Mouse (Mus musculus): ENCODE measurements at regions not wholly inside any gene's neighbourhood (a gene's known extent, or its start where the extent isn't known, plus 50 kb on each side); places are given as distances from the start of the nearest gene placed in this dataset.

GRCm38 (mm10) chr4:58728641-58729040 is 58.9 kb downstream of the Olfr267 start:
- TF ChIP-seq POLR2A (IDR thresholded peaks at IDR 0.05; ENCODE audit: insufficient read depth, low read depth, low read length): no peak
- no peak for TF ChIP-seq EP300 (IDR thresholded peaks at IDR 0.05; ENCODE audit: insufficient read depth, low read depth, low read length)
- no peak for TF ChIP-seq CTCF (IDR thresholded peaks at IDR 0.05)
- H3K27ac ChIP-seq: no peak overlapping the region
- 43% methylated on average over 1 of the region's 1 CpGs for WGBS
- intact Hi-C loops (cut with DNase I): no loop called here
- no peaks in the 10 kb centered on the region for H3K27me3 ChIP-seq (ENCODE audit: control insufficient read depth, insufficient read depth, low read length)
- DNase-seq: no peak
- no peaks in the 10 kb centered on the region for H3K4me1 ChIP-seq (ENCODE audit: control insufficient read depth, insufficient read depth, low read length)
- no peak overlapping the region for H3K4me3 ChIP-seq
- H3K36me3 ChIP-seq (ENCODE audit: control insufficient read depth, insufficient read depth, low read length): no peaks in the 10 kb centered on the region
- no peaks in the 10 kb centered on the region for H3K79me2 ChIP-seq (replicated peaks; ENCODE audit: control insufficient read depth, insufficient read depth, low read length)
- no peak overlapping the region for H3K9ac ChIP-seq (ENCODE audit: low read depth, low read length)

GRCm38 (mm10) chr4:58726424-58726823 is 61.1 kb downstream of the Olfr267 start:
- intact Hi-C loops (cut with DNase I): no loop called here
- H3K4me1 ChIP-seq (ENCODE audit: control insufficient read depth, insufficient read depth, low read length): no peaks in the 10 kb centered on the region
- TF ChIP-seq POLR2A (IDR thresholded peaks at IDR 0.05; ENCODE audit: insufficient read depth, low read depth, low read length) (no peak), EP300 (IDR thresholded peaks at IDR 0.05; ENCODE audit: insufficient read depth, low read depth, low read length) (no peak), CTCF (IDR thresholded peaks at IDR 0.05) (no peak)
- H3K27me3 ChIP-seq (ENCODE audit: control insufficient read depth, insufficient read depth, low read length): no peaks in the 10 kb centered on the region
- 63% methylated on average over 2 of the region's 2 CpGs for WGBS
- H3K4me3 ChIP-seq: no peak overlapping the region
- no peak for DNase-seq
- no peaks in the 10 kb centered on the region for H3K36me3 ChIP-seq (ENCODE audit: control insufficient read depth, insufficient read depth, low read length)
- H3K27ac ChIP-seq: no peak overlapping the region
- no peak overlapping the region for H3K9ac ChIP-seq (ENCODE audit: low read depth, low read length)
- no peaks in the 10 kb centered on the region for H3K79me2 ChIP-seq (replicated peaks; ENCODE audit: control insufficient read depth, insufficient read depth, low read length)

GRCm38 (mm10) chr4:58722772-58723171 is 64.7 kb downstream of the Olfr267 start:
- Histone ChIP-seq H3K27ac (no peak overlapping the region), H3K4me3 (no peak overlapping the region), H3K36me3 (ENCODE audit: control insufficient read depth, insufficient read depth, low read length) (no peaks in the 10 kb centered on the region), H3K4me1 (ENCODE audit: control insufficient read depth, insufficient read depth, low read length) (no peaks in the 10 kb centered on the region), H3K27me3 (ENCODE audit: control insufficient read depth, insufficient read depth, low read length) (no peaks in the 10 kb centered on the region), H3K9ac (ENCODE audit: low read depth, low read length) (no peak overlapping the region), H3K79me2 (replicated peaks; ENCODE audit: control insufficient read depth, insufficient read depth, low read length) (no peaks in the 10 kb centered on the region)
- DNase-seq: peak in 1 of 2 experiments; percentile 31
- intact Hi-C loops (cut with DNase I): no loop called here
- 54% methylated on average over 9 of the region's 9 CpGs for WGBS
- no peak for TF ChIP-seq EP300 (IDR thresholded peaks at IDR 0.05; ENCODE audit: insufficient read depth, low read depth, low read length)
- TF ChIP-seq POLR2A (IDR thresholded peaks at IDR 0.05; ENCODE audit: insufficient read depth, low read depth, low read length): no peak
- no peak for TF ChIP-seq CTCF (IDR thresholded peaks at IDR 0.05)

GRCm38 (mm10) chr4:58720682-58721081 is 66.8 kb downstream of the Olfr267 start:
- 83% methylated on average over 8 of the region's 8 CpGs for WGBS
- Histone ChIP-seq H3K36me3 (ENCODE audit: control insufficient read depth, insufficient read depth, low read length) (no peaks in the 10 kb centered on the region), H3K27me3 (ENCODE audit: control insufficient read depth, insufficient read depth, low read length) (no peaks in the 10 kb centered on the region), H3K4me1 (ENCODE audit: control insufficient read depth, insufficient read depth, low read length) (no peaks in the 10 kb centered on the region), H3K79me2 (replicated peaks; ENCODE audit: control insufficient read depth, insufficient read depth, low read length) (no peaks in the 10 kb centered on the region), H3K9ac (ENCODE audit: low read depth, low read length) (no peak overlapping the region), H3K27ac (no peak overlapping the region), H3K4me3 (no peak overlapping the region)
- no peak for TF ChIP-seq CTCF (IDR thresholded peaks at IDR 0.05)
- TF ChIP-seq POLR2A (IDR thresholded peaks at IDR 0.05; ENCODE audit: insufficient read depth, low read depth, low read length): no peak
- no peak for TF ChIP-seq EP300 (IDR thresholded peaks at IDR 0.05; ENCODE audit: insufficient read depth, low read depth, low read length)
- intact Hi-C loops (cut with DNase I): no loop called here
- DNase-seq: no peak

GRCm38 (mm10) chr4:58716426-58716825 is 71.1 kb downstream of the Olfr267 start:
- Histone ChIP-seq H3K27ac (no peak overlapping the region), H3K9ac (ENCODE audit: low read depth, low read length) (no peak overlapping the region), H3K79me2 (replicated peaks; ENCODE audit: control insufficient read depth, insufficient read depth, low read length) (no peaks in the 10 kb centered on the region), H3K4me3 (no peak overlapping the region), H3K27me3 (ENCODE audit: control insufficient read depth, insufficient read depth, low read length) (no peaks in the 10 kb centered on the region), H3K36me3 (ENCODE audit: control insufficient read depth, insufficient read depth, low read length) (no peaks in the 10 kb centered on the region), H3K4me1 (ENCODE audit: control insufficient read depth, insufficient read depth, low read length) (no peaks in the 10 kb centered on the region)
- no peak for DNase-seq
- intact Hi-C loops (cut with DNase I): no loop called here
- 66% methylated on average over 11 of the region's 11 CpGs for WGBS
- TF ChIP-seq POLR2A (IDR thresholded peaks at IDR 0.05; ENCODE audit: insufficient read depth, low read depth, low read length) (no peak), CTCF (IDR thresholded peaks at IDR 0.05) (no peak), EP300 (IDR thresholded peaks at IDR 0.05; ENCODE audit: insufficient read depth, low read depth, low read length) (no peak)

- Histone ChIP-seq H3K4me3 (no peak overlapping the region), H3K9ac (ENCODE audit: low read depth, low read length) (no peak overlapping the region), H3K27ac (no peak overlapping the region), H3K36me3 (ENCODE audit: control insufficient read depth, insufficient read depth, low read length) (no peaks in the 10 kb centered on the region), H3K4me1 (ENCODE audit: control insufficient read depth, insufficient read depth, low read length) (no peaks in the 10 kb centered on the region), H3K27me3 (ENCODE audit: control insufficient read depth, insufficient read depth, low read length) (no peaks in the 10 kb centered on the region), H3K79me2 (replicated peaks; ENCODE audit: control insufficient read depth, insufficient read depth, low read length) (no peaks in the 10 kb centered on the region)
- WGBS: 83% methylated on average over 8 of the region's 8 CpGs
- TF ChIP-seq CTCF (IDR thresholded peaks at IDR 0.05) (no peak), POLR2A (IDR thresholded peaks at IDR 0.05; ENCODE audit: insufficient read depth, low read depth, low read length) (no peak), EP300 (IDR thresholded peaks at IDR 0.05; ENCODE audit: insufficient read depth, low read depth, low read length) (no peak)
- intact Hi-C loops (cut with DNase I): no loop called here
- DNase-seq: no peak
These were observed 71.7 kb downstream of the Olfr267 start for GRCm38 (mm10) chr4:58715846-58716245.
